Mouse (Mus musculus) Patski (cell line): ENCODE data around the gene Mettl21a. TPM values are rescaled to one million over a fixed set of nuclear protein-coding genes. Genes with fewer than 3 reads are reported as not detected.
A peak's percentile ranks its signal among the peaks of the same experiment; 100 is the strongest.
"Not testable (repeated sequence)": the region's sequence is repeated elsewhere in the genome, so short reads cannot be mapped to it uniquely, and the experiment has no call there.

Experiments used
- ATAC-seq: fragments of 100-300 bp; one replicate; pipeline ENCODE4 v1.8.0; 2021
- CTCF ChIA-PET: fragments of 350-600 bp; sonication (Branson Sonifier 250); formaldehyde crosslinking; loops from one replicate; lab custom pipeline; 2022; ENCODE audit warnings: inconsistent platforms; lab: Charles Lee
- POLR2A ChIA-PET: fragments of 350-600 bp; sonication (Branson Sonifier 250); formaldehyde crosslinking; loops from one replicate; lab custom pipeline; 2022; ENCODE audit warnings: antibody characterized with exemption, inconsistent platforms; lab: Charles Lee
- DNase-seq: peaks from one replicate; pipeline ENCODE4 v3.0.0-alpha.2; 2011; ENCODE audit warnings: low read depth, low spot score
- H3K27me3 ChIP-seq: fragments of 371-371 bp; one replicate; pipeline ENCODE4 v1.5.1; 2021
- CTCF ChIP-seq: fragments of 100-300 bp; IDR thresholded peaks from one replicate; pipeline ENCODE4 v1.5.1; 2021
- in situ Hi-C: fragments of 300-500 bp; cut with MboI; formaldehyde crosslinking; loops from 3 replicates; pipeline ENCODE4 v1.11.1; 2018; ENCODE audit warnings: low pct_unique_long_range_greater_than_20kb, mixed read lengths
- polyA plus RNA-seq: library from polyadenylated mRNA; unstranded; gene quantifications from one replicate; pipeline ENCODE4 v1.2.3, GENCODE M21; 2021

The Mettl21a gene
- polyA plus RNA-seq, result 22.1 TPM

DNA sequence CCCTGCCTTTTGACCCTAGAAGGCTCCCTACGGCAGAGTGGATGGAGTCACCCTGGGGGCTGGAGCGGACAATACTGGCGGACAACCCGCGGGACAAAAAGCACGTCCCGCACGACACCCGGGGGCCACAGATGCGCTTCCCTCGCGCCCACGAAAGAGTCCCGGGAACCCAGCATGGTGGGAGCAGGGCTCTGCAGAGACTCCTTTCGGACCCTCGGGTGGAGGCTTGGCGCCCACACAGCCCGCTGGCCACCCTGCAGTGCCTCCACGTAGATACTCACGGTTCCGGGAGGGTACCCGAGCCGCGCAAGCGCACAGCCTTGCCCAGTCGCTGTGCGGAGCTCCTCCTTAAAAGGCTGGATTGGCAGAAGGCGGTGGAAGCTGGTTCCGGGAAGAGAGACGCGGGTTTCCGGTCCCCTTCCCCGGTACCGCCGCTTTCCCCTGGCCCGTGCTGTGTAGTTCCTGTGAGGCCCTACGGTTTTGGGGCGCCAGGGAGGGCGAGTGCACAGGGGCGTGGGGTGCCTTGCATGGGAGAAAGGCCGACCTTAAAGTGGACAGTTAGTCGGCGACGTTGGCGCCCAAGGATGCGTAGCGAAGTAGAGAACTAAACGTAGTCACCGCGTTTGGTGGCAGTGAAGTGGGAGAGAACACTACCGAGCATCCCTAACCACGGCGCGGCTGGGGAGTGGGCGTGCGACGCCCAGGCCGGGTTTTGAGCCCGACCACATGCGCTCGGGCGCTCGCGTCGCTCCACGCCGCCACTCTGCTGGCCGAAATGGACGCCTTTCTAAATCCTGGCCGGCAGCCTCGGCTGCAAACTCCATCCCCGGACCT lies at the start of gene Mettl21a:
Gene Mettl21a, minus strand, starts transcription at position 362 of the 834 bp plus-strand sequence.
- no peak for TF ChIP-seq CTCF
- CTCF ChIA-PET, result interaction anchor here (0.6 to 3.4 kb wide), 10 partner anchors 14 to 365 kb away, joined by 3 to 18 read pairs (median 3); partner anchors contain the start of gene Ccnyl1
- POLR2A ChIA-PET, result interaction anchor here (0.6 to 1.7 kb wide), 5 partner anchors 9 to 102 kb away, joined by 3 to 5 read pairs (median 4); partner anchors contain the start of gene Ccnyl1
- ATAC-seq, result peak; percentile 91
- no peak for DNase-seq
- no peaks in the 10 kb centered on the region for H3K27me3 ChIP-seq
- in situ Hi-C loops, result no loop called here

DNA sequence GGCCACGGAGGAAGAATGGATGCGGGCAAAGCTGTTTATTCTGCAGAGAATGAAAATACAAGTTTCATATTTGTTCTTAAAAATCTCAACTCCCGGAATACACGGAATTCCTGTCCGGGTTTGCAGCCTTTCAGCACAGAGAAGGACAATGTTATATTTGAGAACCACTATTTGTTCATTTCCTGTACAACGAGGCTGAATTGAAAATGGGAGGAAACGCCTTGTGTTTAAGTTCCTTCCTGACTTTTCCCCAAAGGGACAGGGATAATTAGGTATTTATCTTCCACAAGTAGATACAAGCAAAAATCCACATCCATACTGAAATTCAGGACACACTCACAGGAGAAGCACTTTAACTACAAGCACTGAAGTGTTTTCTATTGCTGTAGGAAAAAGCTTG lies 41.8 kb upstream of the Mettl21a start:
- DNase-seq (no peak), ATAC-seq (no peak)
- no peaks in the 10 kb centered on the region for H3K27me3 ChIP-seq
- POLR2A ChIA-PET, result no interaction called here
- in situ Hi-C loops, result no loop called here
- CTCF ChIA-PET, result no interaction called here
- TF ChIP-seq CTCF, result no peak

DNA sequence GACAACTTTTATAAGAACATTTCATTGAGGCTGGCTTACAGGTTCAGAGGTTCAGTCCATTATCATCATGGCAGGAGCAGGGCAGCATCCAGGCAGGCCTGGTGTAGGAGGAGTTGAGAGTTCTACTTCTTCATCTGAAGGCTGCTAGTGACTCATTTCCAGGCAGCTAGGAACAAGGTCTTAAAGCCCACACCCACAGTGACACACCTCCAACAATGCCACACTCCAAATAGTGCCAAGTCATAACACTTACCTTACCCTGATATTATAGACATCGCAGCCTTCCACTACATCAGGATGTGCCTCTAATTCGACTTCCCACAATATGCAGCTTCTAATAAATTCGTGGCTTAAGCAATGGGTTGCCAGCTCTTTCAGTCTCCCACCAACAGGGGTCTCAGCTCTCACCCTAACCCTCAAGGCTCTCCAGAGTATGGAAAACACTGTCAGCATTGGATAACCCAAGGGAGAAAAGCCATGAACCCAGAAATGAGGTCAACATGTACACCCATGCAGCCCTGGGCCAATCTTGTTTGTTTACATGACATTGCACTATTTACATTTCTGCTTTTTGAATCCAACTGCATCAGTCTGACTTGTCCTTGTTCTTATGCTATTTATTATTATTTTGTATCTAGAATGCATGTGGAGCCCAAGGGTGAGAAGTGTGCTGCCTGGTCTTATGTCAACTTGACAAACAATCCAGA lies 39.5 kb upstream of the Mettl21a start:
- DNase-seq (no peak), ATAC-seq (no peak)
- no peaks in the 10 kb centered on the region for H3K27me3 ChIP-seq
- no peak for TF ChIP-seq CTCF
- in situ Hi-C loops, result no loop called here
- CTCF ChIA-PET, result interaction anchor here (0.9 kb wide), 1 partner anchor 39 kb away, joined by 3 read pairs; no protein-coding TSS in a partner anchor
- POLR2A ChIA-PET, result no interaction called here

DNA sequence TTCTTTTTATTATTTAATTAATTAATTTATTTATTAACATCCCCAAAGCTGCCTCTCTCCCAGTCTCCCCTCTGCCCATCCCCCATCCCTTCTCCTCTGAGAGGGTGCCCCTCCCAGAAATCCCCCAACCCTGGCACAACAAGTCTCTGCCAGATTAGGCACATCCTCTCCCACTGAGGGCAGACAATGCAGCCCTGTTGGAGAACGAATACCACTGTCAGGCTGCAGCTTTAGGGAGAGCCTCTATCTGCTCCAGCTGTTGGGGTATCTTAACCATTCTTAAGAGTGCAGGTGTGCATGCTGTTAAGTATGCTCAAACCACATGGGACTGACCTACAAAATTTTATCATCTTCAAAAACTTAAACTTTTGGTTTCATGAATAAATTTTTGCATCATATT lies 38.4 kb upstream of the Mettl21a start:
- CTCF ChIA-PET, result interaction anchor here (1.6 kb wide), 1 partner anchor 11 kb away, joined by 4 read pairs; no protein-coding TSS in a partner anchor

DNA sequence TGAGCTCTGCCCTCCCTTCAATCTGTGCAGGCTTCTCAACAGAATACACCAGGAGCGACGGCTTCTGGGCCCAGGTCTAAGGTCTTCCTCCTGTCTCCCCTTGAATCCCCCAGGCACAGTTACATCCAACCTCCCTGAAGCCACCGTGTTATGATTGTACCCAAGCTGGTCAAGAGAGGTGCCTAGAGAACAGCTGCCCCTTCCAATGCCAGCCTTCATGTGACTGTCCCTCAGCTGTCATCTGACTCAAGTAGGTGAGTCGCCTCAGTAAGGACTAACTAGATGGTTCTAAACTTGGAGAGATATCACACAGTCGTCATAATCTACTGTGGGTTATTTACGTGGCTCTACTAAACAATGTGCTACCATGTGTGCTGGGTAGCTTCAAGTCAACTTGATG lies 36.7 kb upstream of the Mettl21a start:
- in situ Hi-C loops, result no loop called here

More for the DNA sequence above, 38.4 kb upstream of the Mettl21a start:
- DNase-seq (no peak), ATAC-seq (no peak)
- POLR2A ChIA-PET, result no interaction called here
- in situ Hi-C loops, result no loop called here
- H3K27me3 ChIP-seq, result no peaks in the 10 kb centered on the region
- no peak for TF ChIP-seq CTCF

DNA sequence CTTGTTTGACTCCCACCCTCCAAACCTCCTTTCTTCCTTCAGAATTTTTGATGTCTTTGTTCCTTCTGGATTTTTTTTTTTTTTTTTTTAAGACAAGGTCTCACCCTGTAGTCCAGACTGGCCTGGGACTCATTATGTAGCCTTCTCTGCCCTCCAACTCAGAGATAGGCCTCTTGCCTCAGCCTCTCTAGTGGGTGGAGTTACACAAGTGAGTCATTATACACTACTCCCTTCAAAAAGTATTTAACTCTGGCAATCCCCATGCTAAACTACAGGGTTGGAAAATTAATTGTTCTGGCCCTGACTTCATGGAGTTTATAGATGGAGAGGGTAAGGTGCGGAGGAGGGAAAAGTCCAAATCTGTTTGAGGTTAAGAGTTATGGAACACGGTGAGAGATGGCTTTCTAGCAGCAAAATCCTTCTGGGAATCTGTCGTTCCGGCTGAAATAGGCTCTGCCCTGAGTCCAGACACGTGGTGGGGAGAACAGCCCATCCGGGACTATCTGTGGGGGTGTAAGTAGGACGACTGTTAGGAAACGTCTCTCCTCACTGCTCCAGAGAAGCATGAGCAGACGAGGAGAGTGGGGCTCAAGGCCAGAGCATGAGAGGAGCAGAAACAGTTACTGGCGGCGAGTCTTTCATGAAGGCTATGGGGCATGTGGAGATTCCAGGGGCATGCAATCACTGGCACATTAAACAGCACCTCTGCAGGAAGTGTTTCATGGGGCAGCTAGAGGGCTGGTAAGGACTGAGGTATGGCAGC lies 32.5 kb upstream of the Mettl21a start:
- ATAC-seq (no peak), DNase-seq (no peak)
- POLR2A ChIA-PET, result no interaction called here
- in situ Hi-C loops, result no loop called here
- CTCF ChIA-PET, result interaction anchor here (1.6 kb wide), 1 partner anchor 10 kb away, joined by 4 read pairs; no protein-coding TSS in a partner anchor
- TF ChIP-seq CTCF, result no peak
- no peaks in the 10 kb centered on the region for H3K27me3 ChIP-seq

More for the DNA sequence above, 36.7 kb upstream of the Mettl21a start:
- ATAC-seq (no peak), DNase-seq (no peak)
- POLR2A ChIA-PET, result no interaction called here
- H3K27me3 ChIP-seq, result no peaks in the 10 kb centered on the region
- CTCF ChIA-PET, result no interaction called here
- no peak for TF ChIP-seq CTCF

DNA sequence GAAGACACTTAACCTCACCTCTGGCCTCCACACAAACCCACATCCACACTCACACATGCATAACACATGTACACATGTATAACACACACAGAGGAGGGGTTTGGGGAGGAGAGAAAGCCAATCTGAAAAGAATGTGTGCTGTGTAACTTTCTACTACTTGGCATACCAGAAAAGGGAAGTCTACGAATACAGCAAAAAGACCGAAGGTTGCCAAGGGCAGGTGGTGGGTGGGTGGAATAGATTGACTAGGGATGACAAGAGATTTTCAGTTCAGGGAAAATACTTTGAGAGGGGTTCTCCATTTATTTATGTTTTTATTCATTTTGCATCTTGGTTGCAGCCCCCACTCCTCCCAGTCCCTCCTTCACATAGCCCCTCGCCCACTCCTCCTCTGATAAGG lies 27.5 kb upstream of the Mettl21a start:
- ChIA-PET CTCF (interaction anchor here (1.0 kb wide), 1 partner anchor 11 kb away, joined by 3 read pairs; no protein-coding TSS in a partner anchor), POLR2A (no interaction called here)
- in situ Hi-C loops, result no loop called here
- DNase-seq (no peak), ATAC-seq (no peak)
- TF ChIP-seq CTCF, result no peak
- H3K27me3 ChIP-seq, result no peaks in the 10 kb centered on the region

DNA sequence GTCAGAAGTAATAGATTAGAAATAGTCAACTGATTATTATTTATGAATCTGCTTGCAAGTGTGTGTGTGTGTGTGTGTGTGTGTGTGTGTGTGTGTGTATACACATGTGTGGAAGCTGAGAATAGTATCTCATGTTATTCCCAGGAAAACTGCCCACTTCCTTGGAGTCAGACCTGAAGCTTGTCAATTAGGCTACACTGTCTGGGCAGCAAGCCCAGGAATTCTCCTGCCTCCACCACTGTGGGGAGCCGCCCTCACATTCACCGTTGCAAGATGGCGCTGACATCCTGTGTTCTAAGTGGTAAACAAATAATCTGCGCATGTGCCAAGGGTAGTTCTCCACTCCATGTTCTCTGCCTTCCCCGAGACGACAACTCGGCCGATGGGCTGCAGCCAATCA lies 25.5 kb upstream of the Mettl21a start:
- CTCF ChIA-PET, H3K27me3 ChIP-seq, in situ Hi-C loops, DNase-seq, POLR2A ChIA-PET, ATAC-seq: not testable (repeated sequence)

DNA sequence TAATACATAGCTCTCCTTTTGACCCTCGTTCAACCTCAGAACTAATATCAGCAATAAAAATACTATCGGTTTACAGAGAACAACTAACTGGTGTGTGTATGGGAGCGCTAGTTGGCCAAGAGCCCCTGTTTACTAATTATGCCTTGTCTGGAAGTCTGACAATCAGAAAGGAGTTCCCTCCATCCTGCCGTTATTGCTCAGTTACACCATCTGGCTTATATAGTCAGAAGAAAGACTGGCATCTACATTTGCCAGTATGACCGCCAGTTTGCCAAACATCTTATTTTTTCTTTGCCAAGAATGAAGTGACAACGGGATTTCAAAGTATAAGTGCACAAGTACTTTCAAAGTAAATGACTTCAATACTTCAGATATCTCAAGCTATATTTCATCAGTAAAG lies 24.0 kb upstream of the Mettl21a start:
- POLR2A ChIA-PET, result no interaction called here
- ATAC-seq (no peak), DNase-seq (no peak)
- TF ChIP-seq CTCF, result no peak
- in situ Hi-C loops, result no loop called here
- H3K27me3 ChIP-seq, result no peaks in the 10 kb centered on the region
- CTCF ChIA-PET, result no interaction called here

DNA sequence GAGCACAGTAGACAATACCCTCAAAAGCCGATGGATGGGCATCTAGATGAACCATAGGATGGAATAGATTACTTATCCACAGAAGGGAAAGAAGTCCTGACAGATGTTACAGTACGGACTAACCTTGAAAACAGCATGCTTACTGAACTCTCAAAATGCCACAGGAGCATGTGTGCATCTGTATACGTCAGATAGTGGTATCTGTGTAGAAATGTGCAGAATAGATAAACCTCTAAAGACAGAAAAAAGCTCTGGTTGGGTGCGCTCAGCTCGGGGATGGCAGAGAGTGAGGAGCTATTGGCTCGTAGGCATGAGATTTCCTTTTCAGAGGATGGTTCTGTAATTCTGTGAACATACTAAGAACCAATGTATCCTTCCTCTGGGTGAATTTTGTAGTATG lies 22.2 kb upstream of the Mettl21a start:
- TF ChIP-seq CTCF, result no peak
- DNase-seq, result no peak
- CTCF ChIA-PET, result interaction anchor here (1.1 kb wide), 1 partner anchor 9 kb away, joined by 4 read pairs; no protein-coding TSS in a partner anchor
- H3K27me3 ChIP-seq, result no peaks in the 10 kb centered on the region
- POLR2A ChIA-PET, result no interaction called here
- in situ Hi-C loops, result no loop called here
- no peak for ATAC-seq
